Mouse (Mus musculus) heart, postnatal 0 days (tissue): ENCODE data around the gene Ankrd9.

Experiments used
- CTCF ChIP-seq: IDR thresholded peaks from 2 replicates; pipeline ENCODE4 v1.5.1; 2016; ENCODE audit warnings: antibody characterized with exemption, control low read depth, low read depth
- EP300 ChIP-seq: IDR thresholded peaks from 2 replicates; pipeline ENCODE4 v1.6.1; 2016; ENCODE audit warnings: antibody characterized with exemption, low read depth

- TF ChIP-seq CTCF (no peak), EP300 (no peak)
These were observed 4.5 kb downstream of the Ankrd9 start for GRCm38 (mm10) chr12:110974295-110974694.
